Mouse (Mus musculus): ENCODE measurements at regions not wholly inside any gene's neighbourhood (a gene's known extent, or its start where the extent isn't known, plus 50 kb on each side); places are given as distances from the start of the nearest gene placed in this dataset.
A peak's percentile ranks its signal among the peaks of the same experiment; 100 is the strongest.

GRCm38 (mm10) chr2:131436149-131436548 is 55.1 kb upstream of the Smox start:
- DNase-seq, result no peak

- no peak for DNase-seq
Observed at GRCm38 (mm10) chr2:131430474-131430873, 60.8 kb upstream of the Smox start.

- DNase-seq, result no peak
Observed at GRCm38 (mm10) chr2:131428089-131428488, 63.2 kb upstream of the Smox start.

DNA sequence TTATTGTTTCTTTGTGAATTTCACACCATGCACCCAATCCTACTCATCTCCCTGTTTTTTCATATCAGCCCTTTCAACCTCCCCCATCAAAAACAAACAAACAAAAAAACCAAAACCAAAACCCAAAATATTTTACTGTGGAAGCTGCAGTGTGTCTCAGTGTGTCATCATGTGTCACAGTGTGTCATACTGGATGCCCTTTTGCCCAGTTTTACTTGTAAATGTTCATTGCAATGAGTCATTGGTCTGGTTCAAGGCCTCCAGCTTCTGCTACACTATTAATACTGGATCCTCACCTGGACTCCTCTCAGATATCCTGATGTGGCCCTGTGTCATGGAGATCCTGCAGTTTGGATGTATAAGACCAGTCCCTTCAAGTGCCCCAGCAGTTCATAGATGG is 64.4 kb upstream of the Smox start:
- no peak for DNase-seq

- no peak for DNase-seq
Observed at GRCm38 (mm10) chr2:131423616-131424320, 67.5 kb upstream of the Smox start.

DNA sequence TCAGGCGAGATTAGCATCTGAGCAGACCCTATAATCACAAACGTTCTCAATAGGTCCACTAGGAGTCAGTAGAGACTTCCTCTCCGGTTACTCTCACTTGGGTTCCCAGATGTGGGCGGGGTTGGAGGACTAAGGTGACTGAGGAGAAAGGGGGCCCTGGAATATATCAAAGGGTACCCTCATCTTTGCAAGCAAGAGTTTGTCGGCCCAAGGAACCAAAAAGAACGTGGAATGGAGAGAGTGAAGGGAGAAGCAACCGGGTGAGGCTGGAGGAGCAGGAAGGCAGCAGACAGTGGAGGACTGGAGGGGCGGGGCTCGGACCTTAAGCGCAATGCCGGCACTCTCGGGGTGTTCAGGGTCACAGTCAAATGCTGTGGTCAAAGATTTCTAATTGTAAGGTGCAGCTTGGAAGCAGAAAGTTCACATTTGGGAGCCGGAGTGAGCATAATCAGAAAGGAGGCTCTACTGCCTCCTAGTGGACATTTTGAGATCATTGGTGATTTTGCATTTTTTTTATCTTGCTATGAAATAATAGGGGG is 68.3 kb upstream of the Smox start:
- peak; percentile 23 to 45 for DNase-seq

- no peak for DNase-seq
Observed at GRCm38 (mm10) chr2:131418130-131418529, 65.4 kb upstream of the Rnf24 start.

GRCm38 (mm10) chr2:131417472-131417871 is 64.8 kb upstream of the Rnf24 start:
- DNase-seq, result no peak

DNA sequence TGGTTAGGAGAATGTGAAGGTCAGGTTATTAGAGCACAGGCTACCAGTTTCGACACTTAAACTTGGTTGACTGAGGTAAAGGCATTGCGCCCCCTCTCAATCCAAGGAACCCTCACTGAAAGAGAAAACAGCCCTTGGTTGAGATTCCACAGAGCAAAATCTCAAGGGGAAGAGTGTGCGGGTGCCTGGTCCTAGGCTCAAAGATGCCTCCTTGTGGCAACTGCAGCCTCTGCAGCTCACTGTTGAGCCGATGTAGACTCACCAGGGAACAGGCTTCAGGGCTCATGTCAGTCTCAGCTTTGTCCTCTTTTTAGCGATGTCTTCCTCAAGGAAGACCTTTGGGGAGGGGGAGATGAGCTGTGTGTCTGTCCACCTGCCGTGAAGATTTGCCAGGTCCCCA is 63.8 kb upstream of the Rnf24 start:
- peak; percentile 57 to 58 for DNase-seq

- no peak for DNase-seq
Observed at GRCm38 (mm10) chr2:131410906-131411520, 58.3 kb upstream of the Rnf24 start.

- no peak for DNase-seq
Observed at GRCm38 (mm10) chr2:131407337-131407736, 54.6 kb upstream of the Rnf24 start.

DNA sequence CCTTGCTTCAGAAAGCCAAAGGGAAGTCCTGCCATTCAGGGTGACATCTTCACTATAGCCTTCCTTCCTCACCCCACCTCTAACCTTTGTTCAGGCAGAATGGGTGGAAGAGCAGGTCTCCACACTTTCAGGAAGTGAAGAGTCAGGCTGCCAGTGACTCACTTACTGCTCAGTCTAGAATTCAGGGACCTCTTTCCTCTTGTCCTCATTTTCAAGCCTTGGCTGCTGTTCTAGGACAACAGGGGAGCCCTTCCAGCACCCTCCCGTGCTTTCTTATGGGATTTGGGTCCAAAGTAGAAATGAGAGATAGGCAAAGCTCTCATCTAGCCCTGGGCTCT is 51.5 kb upstream of the Rnf24 start:
- DNase-seq, result no peak

DNA sequence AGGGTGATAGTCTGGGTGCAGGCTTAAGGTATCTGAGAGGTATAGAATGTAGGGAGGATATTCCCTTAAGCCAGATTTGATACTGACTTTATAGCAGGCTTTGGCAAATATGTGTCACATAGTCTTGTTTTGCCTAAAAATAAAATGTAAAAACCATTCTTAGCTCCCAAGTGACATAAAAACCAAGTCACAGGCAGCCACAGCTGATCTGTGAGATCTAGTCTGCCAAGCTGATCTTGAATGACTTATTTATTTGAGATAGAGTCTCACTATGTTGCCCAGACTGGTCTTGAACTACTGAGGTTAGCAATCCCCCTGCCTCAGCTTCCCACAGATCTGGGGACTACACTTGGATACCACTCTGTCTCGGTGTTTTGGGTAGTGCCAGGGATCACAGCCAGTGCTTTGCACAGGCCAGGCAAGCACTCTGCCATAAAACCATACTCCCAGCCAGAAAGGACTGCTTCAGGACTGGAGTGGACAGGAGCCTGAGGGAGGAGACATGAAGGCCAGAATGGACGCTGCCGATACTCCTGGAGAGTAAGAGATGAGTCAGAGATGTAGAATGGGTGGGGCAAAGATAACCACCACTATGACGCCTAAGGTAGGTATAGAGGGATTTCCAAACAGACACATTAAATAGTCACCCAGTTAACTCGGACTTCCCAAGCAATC is 51.0 kb upstream of the Rnf24 start:
- DNase-seq, result no peak

All from layer of hippocampus, postnatal 36 days (tissue).